Mouse (Mus musculus) lung, postnatal 4 days (tissue): ENCODE measurements at regions not wholly inside any gene's neighbourhood (a gene's known extent, or its start where the extent isn't known, plus 50 kb on each side); places are given as distances from the start of the nearest gene placed in this dataset.
"Not testable (repeated sequence)": the region's sequence is repeated elsewhere in the genome, so short reads cannot be mapped to it uniquely, and the experiment has no call there.

Experiments used
- DNase-seq, 2 experiments: peaks; one replicate each; pipeline ENCODE4 v3.0.0; 2021

DNA sequence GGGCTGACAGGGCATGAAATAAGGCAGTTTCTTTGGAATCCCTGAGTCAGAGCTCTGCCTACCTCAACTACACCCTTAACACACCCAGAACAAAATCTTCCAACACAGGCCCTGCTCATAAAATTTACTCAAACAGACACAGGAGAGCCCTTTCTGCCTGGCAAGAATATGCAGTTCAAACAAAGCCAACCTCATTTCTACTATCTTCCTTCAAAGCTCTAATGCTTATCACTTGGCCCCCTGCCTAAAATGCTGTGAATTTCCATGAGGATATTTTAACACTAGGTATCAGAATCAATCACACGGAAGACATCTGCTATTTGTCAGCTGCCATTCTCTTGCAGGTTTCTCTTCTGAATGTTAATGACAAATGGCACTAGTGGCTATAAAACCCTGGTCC is 314.3 kb upstream of the Klf6 start:
- DNase-seq: no peak

DNA sequence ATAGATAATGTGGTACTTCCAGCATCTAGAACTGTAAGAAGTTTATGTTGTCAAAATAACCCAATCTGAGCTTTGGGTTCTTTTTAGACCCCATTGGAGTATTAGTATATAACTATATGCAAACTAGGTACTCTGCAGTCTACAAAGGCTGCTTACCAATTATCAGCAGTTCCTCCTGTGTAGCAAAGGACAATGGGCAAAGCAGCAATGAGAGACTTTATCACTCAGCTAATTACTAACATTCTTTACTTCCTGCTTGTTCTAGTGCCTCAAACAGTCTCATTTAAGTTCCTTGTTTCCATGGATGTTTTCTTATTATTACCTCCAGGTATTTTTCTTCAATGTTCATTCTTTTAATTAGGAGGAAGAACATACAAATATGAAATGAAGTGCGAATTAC is 312.5 kb upstream of the Klf6 start:
- no peak for DNase-seq

DNA sequence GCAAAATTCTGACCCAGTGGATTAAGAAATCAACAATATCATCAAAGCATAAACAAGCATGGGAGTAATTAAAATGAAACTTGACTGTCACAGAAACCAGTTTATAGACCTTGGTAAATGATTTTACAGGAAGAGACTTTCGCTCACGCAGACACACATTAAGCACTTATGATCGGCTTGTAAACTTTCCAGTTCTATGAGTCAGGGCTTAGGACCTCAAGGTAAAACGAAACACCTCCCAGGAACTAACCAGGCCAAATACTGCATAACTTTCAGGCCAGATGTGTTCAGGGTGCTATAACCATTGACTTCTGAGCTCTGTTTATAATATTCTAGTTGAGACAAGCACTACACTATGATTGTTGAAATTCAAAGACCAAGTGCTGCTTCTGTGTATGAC is 312.1 kb upstream of the Klf6 start:
- no peak for DNase-seq

DNA sequence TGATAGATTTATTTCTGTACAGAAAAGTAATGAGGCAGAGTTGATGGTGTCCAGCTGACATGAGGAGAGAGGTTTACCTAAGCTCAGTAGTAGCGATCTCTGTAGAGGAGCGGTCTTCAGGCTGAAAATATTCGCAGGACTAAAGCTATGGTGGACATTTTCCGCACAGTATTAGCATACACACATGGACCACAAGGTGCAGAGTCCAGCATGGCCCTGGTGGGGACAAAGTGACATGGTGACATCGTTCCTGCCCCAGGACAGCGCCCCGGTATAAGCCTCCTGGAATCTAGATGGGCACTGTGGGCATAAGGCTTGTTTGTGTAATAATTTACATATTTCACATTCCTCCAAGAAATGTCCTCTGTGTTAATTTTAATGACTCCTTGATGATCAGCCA is 311.5 kb upstream of the Klf6 start:
- DNase-seq: no peak

- no peak for DNase-seq
These were observed 310.9 kb upstream of the Klf6 start for GRCm38 (mm10) chr13:5550354-5550753.

DNA sequence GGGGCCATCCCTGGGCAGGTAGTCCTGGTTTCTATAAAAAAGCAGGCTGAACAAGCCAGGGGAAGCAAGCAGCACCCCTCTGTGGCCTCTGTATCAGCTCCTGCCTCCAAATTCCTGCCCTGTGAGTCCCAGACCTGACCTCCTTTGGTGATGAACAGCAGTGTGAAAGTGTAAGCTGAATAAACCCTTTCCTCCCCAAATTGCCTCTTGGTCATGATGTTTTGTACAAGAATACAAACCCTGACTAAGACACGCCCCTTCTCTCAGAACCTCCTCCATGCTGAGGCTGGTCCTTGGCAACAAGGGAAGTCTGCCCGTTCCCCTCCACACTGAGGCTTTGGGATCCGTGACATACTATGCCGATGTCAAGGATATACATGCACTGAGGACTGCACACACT is 310.2 kb upstream of the Klf6 start:
- no peak for DNase-seq

DNA sequence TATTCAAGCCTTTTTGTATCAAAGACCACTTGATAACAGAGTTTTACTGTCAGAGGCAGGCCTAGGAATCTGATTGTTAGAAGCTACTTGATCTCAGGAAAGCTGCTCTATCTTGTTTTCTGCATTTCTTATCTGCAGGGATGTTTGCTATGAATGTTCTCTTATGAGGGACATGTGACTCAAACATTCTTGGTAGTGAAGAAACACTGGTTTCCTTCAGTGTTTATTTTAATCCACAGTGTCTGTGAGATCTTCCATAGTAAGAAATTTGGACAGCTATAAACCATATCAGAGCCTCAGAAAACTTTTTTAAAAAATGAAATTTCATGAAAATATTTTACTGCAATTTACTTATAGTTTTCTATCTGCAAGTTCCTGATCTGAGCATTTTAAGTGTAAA is 307.8 kb upstream of the Klf6 start:
- DNase-seq: no peak

DNA sequence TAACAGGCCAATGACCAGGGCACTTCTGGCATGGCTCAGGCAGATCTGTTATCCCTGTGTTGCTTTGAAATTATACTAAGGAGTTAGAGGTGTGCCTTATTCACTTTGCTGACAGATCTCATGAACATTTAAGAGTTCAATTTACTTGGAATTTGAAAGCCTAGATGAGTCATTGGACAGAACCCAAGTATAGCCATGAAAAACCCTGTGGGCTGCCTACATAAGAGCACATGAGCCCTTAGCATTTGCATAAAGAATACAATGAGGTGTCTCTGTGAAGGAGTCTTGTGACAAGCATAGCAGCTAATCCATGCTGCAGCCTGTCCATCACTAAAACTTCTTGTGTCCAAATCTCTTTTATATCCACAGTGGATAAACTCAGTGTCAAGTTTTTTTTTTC is 303.2 kb upstream of the Klf6 start:
- no peak for DNase-seq

DNA sequence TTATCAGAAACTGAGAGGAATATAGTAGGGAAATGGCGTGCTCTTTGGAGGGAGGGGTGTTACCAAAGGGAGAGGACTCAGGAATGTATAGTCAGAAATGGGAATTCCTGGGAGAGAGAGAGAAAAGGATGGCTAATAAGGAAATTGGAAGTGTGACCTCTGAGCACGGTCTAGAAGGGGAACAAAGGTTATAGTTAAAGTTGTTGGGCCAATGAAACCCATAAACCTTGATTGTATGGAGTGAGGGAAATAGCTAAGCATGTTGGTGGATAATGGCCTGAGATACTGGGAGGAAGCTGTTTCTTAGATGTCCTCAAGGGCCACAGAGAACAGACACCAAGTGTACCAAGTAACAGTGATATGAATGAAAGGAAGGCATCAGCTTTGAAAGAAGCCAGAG is 294.8 kb upstream of the Klf6 start:
- no peak for DNase-seq

DNA sequence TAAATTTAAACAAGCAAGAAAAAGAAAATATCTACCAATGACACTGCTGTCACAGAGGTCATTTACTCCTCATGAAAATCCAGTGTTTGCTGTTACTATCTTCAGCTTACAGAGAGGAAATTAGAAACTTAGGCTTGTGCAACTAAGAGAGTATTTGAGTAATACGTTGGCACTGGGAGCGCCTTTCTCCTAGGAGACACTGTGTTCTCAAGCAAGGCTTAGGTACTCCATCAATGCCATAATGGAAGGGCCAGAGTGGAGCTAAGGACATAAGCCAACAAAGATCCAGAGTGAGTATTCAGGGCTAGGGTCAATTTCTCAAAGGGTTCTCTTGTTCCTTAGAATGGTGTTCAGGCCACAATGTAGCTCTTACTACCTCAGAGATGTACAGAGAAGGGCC is 294.4 kb upstream of the Klf6 start:
- no peak for DNase-seq

DNA sequence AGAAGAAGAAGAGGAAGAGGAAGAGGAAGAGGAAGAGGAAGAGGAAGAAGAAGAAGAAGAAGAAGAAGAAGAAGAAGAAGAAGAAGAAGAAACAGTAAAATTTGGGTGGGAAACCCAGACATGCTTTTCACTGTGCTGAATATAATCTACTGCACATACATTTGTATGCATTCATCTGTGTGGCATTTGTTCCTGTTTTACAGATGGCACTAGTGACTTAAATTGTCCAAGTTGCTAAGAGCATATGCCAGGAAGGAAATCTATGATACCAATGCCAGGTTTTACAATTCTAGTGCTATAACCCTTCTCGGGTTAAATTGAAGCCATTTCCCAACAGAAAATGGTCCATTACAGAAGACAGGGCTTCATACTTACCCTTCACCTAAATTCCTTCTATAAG is 291.7 kb upstream of the Klf6 start:
- DNase-seq: no peak

DNA sequence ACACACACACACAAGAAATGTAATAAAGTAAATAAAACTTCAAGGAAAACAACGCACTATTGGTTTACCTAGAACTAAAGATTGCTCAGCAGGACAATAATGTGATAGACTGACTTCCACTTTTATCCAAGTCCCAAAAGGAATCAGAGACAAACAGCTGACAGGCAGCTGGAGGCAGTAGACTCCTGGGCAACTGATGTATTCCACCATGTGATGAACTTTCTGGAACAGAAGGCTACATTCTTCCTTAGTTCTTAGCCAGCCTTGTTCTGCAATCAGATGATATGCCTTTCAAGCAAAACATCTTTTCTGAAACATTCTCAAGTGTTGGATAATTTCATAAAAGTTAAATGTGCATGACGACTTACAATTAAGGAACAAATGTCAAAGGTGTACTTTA is 290.9 kb upstream of the Klf6 start:
- DNase-seq: peak in 1 of 2 experiments; percentile 25

- no peak for DNase-seq
These were observed 284.7 kb upstream of the Klf6 start for GRCm38 (mm10) chr13:5576568-5576967.

DNA sequence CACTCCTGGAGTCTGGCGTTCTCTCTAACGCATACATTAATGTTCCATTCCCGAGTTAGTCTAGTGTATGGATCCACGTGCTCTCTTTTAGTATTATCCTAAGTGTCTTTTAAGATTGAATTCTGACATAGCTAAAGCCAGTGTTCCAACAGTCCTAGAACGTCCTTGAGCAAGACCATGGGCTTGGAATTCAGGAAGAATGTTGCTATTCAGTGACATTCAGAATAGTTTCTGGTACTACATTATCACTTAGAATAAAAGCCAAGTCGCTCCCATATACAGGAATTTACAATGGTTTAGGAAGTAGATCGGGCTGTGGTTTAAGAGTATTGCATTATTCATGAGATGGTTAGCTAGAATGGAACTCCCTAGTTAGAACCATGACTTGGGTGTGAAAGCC is 277.6 kb upstream of the Klf6 start:
- not testable (repeated sequence) for DNase-seq

DNA sequence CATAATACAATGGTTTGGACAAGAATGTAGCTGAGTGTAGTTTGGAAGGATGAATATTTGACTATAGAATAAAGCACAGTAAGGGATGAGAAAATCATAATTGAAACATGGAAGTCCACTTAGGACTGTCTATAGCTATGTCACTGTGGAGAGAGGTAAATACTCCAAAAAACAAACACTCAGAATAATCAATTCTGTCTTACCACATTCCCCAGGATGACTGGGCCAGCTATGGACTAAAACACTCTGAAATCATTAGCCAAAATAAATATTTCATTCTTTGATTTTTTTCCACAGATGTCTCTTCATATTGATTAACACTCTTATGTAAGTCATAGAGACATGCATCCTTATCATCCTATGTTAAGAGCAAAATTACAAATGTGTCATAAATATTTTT is 274.1 kb upstream of the Klf6 start:
- DNase-seq: no peak

GRCm38 (mm10) chr13:5591286-5591685 is 270.0 kb upstream of the Klf6 start:
- DNase-seq: no peak

DNA sequence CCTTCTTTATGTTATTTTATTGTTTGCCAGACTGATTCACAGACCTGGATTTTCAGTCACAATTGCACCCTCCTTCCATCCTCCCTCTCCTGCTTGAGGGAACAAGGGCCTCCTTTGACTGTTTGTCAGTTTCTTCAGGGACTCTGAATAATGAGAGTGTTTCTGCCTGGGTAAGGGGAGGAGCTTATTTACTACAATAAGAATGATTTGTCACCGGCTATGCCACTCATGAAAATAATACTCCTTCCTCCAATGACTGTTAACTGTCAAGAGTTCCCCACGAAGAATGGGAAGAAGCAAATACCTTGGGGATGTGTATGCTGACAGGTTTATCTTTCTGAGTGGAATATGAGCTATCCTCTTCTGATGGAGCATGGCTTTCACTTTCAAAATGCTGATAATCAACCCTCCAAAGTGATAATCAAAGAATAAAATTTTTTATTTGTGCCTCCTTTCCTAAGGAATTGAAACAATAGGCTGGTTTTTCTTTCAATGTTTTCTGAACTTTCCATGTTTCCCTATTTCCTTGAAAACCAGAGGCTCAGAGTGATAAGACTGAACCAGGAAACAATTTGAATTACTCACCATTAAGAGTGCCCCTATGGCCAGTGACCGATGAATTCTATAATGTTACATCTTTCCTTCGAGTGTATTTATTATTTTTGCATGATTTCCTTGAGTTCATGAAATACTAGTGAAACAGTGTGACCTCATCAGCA is 269.3 kb upstream of the Klf6 start:
- no peak for DNase-seq

DNA sequence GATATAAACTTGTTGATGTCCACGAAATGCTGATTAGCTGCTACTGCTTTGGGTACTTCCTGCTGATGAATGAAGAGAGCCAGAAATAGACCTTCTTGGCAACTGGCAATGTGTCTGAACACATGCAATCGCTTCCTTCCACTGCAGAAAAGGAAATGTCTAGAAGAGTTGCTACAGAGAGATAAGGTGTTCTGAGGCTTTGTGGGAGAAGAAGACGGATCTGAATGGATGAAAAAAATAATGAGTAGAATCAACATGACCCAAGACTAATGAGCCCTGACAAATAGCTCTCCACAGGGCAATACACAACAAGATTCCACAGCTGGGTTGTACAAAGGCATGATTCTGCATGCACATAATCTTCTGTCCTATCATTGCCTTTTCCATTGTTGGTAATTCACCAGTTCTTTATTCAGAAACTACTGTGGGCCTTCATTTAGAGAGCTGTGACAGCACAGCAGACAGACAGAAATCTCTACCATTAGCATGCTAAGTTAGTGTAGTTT is 268.7 kb upstream of the Klf6 start:
- DNase-seq: peak; percentile 22 to 33

GRCm38 (mm10) chr13:5601648-5602047 is 259.6 kb upstream of the Klf6 start:
- DNase-seq: no peak

DNA sequence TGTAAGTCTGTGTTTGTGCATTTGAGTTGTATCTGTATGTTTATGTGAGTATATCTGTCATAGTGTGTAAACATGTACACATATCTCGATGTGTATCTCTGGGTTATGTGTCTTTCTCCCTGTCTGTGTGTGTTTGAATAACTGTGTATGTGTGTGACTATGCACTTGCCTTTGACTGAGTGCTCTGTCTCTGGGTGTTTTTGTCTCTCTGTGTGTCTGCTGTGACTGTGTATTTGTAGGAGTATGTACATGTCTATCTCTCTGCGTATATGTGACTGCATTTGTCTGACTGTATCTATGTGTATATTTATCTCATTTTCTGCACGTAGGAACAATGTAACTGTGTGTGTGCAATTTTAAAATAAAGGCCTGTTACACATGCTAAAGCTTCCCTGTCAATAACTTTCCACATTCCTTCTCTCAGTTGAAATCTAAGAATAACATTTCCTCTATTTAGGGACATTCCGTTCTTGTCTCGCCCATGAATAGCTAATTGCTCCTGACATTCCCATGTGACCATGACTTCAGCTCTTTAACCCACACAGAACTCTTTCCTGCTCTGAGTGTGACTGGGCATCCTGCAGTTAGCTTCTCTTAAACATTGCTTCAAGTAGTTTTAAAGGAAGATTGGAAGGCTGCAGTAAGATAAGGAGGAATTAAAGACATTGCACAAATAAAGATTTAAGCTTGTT is 257.2 kb upstream of the Klf6 start:
- no peak for DNase-seq

GRCm38 (mm10) chr13:5605418-5605817 is 255.9 kb upstream of the Klf6 start:
- DNase-seq: no peak

- no peak for DNase-seq
These were observed 253.8 kb upstream of the Klf6 start for GRCm38 (mm10) chr13:5607462-5607861.

DNA sequence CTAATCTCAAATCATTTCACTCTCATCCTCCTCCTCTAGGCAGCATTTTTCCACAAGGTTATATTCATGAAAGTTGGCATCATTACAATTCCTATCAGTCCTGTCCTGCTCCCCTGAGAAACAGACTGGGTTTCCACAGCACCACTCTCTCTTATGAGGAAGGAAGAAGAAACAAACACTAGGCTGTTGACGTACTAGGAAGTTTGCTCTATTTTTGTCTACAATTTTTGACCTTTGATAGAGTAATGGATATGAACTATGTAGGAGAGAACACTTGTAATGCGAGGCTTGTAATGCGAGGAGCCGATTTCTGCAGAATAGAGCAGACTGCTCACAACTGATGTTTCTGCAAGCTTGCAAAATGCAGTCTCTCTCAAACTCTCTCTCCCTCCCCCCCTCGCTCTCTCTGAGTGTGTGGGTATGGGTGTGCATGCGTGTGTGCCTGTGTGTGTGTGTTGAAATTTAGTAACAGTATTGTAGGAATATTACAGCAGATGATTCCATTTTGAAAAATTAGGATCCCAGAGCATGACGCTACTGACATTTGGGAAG is 247.0 kb upstream of the Klf6 start:
- no peak for DNase-seq

- peak in 1 of 2 experiments; percentile 13 for DNase-seq
These were observed 246.4 kb upstream of the Klf6 start for GRCm38 (mm10) chr13:5614833-5615232.
